Mouse (Mus musculus) stomach, embryonic 15.5 days (tissue): ENCODE results near the gene Tmem115. TPM values are rescaled to one million over a fixed set of nuclear protein-coding genes. Genes with fewer than 3 reads are reported as not detected.

Source experiments
- polyA plus RNA-seq: library from polyadenylated mRNA; unstranded; fragments of >200 nt; fragmentation: Nextera tagmentation; extraction: Ambion mirVana; gene quantifications from 2 replicates; pipeline ENCODE4 v1.2.1, GENCODE M21; 2015

Gene Tmem115
- polyA plus RNA-seq, 1 experiment from 2014 or later = 43.2 TPM

Other genes with a start within 250 kb of the Tmem115 start
- 35.3 and 38.0 TPM in 2 replicates for gene Mapkapk3, start 244.1 kb upstream of the Tmem115 start, polyA plus RNA-seq
- gene Cish, start 237.9 kb upstream of the Tmem115 start, polyA plus RNA-seq = 12.4 and 13.5 TPM in 2 replicates
- 10.6 and 11.5 TPM in 2 replicates for gene Hemk1, start 195.6 kb upstream of the Tmem115 start, polyA plus RNA-seq
- 0.28 and 0.34 TPM in 2 replicates for gene 6430571L13Rik, start 193.3 kb upstream of the Tmem115 start, polyA plus RNA-seq
- 0.23 and 0.27 TPM in 2 replicates for gene Cacna2d2, start 134.3 kb upstream of the Tmem115 start, polyA plus RNA-seq
- gene Cyb561d2, start 8.2 kb downstream of the Tmem115 start, polyA plus RNA-seq = 26.6 and 31.3 TPM in 2 replicates
- 39.1 and 39.7 TPM in 2 replicates for gene Nprl2, start 8.3 kb downstream of the Tmem115 start, polyA plus RNA-seq
- 0.63 and 0.94 TPM in 2 replicates for gene Zmynd10, start 13.4 kb downstream of the Tmem115 start, polyA plus RNA-seq
- gene Rassf1, start 17.6 kb downstream of the Tmem115 start, polyA plus RNA-seq = 53.9 and 58.0 TPM in 2 replicates
- gene Tusc2, start 29.3 kb downstream of the Tmem115 start, polyA plus RNA-seq = 42.6 and 46.1 TPM in 2 replicates
- 84.2 and 85.4 TPM in 2 replicates for gene Hyal2, start 34.0 kb downstream of the Tmem115 start, polyA plus RNA-seq
- 9.2 and 10.8 TPM in 2 replicates for gene Hyal1, start 43.0 kb downstream of the Tmem115 start, polyA plus RNA-seq
- 16.1 and 18.6 TPM in 2 replicates for gene Naa80, start 44.9 kb downstream of the Tmem115 start, polyA plus RNA-seq
- 1.1 and 1.7 TPM in 2 replicates for gene Hyal3, start 46.9 kb downstream of the Tmem115 start, polyA plus RNA-seq
- 65.1 and 68.2 TPM in 2 replicates for gene Ifrd2, start 53.7 kb downstream of the Tmem115 start, polyA plus RNA-seq
- 13.2 and 16.5 TPM in 2 replicates for gene Sema3b, start 75.3 kb downstream of the Tmem115 start, polyA plus RNA-seq
- 355 and 371 TPM in 2 replicates for gene Gnai2, start 101.4 kb downstream of the Tmem115 start, polyA plus RNA-seq
- gene Slc38a3, start 135.6 kb downstream of the Tmem115 start, polyA plus RNA-seq = 19.5 and 28.6 TPM in 2 replicates
- 1.1 and 1.9 TPM in 2 replicates for gene Gnat1, start 145.8 kb downstream of the Tmem115 start, polyA plus RNA-seq
- gene Sema3f, start 176.5 kb downstream of the Tmem115 start, polyA plus RNA-seq = 19.7 and 21.3 TPM in 2 replicates
- gene Rbm5, start 237.1 kb downstream of the Tmem115 start, polyA plus RNA-seq = 182 and 185 TPM in 2 replicates